Mouse (Mus musculus) frontal cortex, postnatal 36 days (tissue): ENCODE data around the gene P2rx3.

Experiments
- DNase-seq, 2 experiments: peaks; one replicate each; pipeline ENCODE4 v3.0.0; 2022; ENCODE audit warnings: low spot score in 2 of 2

The P2rx3 gene

DNA sequence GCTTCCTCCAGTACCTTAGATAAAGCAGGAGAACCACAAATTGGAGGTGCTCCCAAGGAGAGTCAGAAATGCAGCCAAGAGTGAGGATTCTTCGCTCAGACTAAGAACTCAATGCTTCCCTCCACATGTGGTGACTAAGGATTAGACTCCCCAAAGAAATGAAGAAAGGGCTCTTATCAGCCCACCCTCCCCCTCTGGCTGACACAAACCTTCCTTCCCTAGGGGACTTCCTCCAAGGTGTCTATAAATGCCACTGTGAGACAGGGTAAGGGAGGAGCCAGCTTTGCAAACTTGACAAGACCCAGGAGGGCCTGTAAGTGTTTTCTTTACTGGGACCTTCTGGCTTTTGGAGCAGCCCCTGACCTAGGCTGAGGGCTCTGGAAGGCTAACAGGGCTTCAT, 57.1 kb downstream of the P2rx3 start, which contains the start of gene Prg2:
Prg2 (plus strand) TSS at position 274 of the 400 bp plus-strand sequence.
- no peak for DNase-seq

- DNase-seq: no peak
Measured at GRCm38 (mm10) chr2:84975580-84975979, 61.7 kb downstream of the P2rx3 start.

DNA sequence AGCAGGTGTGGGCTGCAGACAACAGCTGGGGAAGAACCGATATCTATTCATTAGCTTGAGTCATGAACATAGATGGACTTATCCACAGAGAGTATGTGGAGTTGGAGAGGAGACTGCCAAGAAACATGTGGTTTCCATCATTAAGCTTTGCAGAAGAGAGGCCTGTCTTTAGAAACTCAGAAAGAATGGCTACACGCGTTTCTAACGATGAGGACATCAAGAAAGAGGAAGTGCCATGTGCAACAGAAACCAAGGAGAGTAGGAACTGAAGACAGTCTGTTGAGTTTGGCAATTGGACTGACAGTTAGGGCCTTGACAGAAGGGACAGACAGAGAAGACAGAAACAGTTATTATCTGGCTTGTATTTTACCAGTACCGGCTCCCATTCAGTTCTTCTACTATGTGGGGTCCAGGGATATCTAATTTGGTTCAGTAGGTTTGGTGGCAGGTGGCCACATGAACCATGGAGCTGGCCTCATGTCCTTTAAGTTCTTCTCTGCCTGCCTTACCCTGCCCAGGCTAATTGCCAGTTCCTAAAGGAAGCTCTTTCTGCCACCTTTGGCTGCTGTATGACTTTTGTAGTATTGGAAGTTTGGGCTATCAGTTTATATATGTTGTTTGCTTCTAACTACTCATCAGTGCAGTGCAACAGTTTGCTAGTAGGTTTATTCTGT, 69.8 kb downstream of the P2rx3 start:
- DNase-seq: no peak

GRCm38 (mm10) chr2:84964111-84964801, 73.0 kb downstream of the P2rx3 start:
- no peak for DNase-seq

DNA sequence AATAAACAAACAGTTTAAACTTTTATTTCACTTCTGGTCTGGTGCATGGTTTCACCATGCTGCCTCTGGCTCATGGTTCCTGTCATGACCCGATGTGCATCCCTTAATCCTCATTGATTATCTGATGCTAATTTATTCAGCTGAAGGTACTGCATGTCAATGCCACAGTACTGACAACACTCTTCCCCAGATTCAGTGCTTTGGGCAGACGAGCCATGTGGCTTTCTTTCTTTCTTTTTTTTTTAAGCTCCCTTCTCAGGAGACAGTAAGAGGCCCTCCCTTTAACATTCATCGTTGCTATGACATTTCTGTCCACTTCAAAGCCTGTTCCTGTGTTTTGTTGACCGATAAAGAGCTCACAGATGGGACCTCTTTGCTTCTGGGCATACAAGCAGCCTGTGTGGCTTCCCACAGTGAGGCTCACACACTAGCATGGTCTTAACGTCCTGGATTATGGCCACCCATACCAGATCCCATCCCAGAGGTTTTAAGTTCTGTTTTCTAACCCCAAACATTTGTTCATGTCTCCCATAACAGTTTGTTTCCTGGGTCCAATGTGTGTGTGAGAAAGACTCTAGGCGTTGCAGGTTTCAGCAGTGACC, 74.3 kb downstream of the P2rx3 start:
- DNase-seq: no peak

- no peak for DNase-seq
Measured at GRCm38 (mm10) chr2:84961901-84962300, 75.4 kb downstream of the P2rx3 start.

DNA sequence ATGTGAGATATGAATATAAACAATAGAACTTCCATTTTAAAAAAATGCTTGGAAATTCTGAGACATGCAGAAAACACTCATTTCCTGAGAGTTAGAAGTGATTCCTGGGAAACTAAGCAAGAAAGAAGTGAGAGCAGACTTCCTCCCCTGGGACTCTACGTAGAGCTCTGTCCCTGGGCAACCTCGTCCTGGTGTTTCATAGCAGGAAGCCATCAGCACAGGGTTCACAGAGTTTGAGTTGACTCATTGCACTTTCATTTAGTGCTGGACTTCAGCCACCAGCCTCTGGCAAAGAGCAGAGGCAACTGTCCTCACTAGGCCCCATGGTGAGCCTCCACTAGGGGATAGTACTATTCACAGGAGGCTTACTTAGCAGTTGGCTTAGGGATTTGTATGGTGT, 76.0 kb downstream of the P2rx3 start:
- no peak for DNase-seq

DNA sequence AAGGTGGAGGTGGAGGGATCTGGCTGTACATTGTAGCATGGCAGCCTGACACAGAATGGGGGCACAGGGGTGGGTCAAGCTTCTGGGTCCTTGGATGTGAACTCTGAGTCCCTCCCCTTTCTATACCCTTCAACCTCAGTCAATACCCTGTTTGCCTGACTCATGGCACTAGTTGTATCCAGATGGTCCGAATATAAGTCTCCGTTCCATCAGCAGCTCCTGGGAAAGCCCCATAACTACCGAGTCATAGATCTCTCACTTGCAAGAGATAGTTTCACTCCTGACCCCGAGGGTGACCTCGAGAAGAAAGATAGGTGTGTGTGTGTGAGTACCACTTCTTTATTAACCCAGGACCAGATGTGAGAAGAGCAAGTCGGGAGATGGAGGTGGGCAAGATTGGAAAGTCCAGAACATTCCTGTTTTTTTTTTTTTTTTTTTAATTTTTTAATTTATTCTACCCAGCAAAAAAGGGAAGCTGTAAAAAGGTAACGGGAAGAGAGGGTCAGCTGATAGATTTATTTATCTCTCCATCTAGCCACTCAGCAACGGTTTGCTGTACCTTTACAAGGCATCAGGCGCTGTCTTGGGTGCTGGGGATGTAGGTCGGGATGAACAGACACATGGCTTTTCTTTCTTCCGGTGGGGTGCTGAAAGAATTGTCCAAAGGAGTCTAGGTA, 78.5 kb downstream of the P2rx3 start:
- no peak for DNase-seq

- DNase-seq: peak; percentile 38 to 41
Measured at GRCm38 (mm10) chr2:84956274-84956673, 81.0 kb downstream of the P2rx3 start.

DNA sequence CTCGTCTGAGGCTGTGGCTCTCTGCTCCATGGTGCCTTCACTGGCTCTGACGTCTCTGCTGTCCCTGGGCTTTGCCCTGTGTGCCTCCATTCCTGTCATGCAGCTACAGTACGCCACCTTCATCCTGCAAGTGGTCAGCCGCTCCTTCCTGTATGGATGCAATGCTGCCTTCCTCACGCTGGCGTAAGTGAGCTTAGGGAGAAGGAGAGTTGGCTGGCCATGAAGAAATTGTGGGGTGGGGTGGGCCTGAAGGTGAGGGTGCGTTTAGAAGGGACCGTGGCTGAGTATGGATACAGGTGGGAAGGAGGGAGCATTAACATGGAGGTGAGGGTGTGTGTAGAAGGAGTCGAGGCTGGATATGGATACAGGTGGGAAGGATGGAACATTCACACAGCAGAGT, 81.8 kb downstream of the P2rx3 start:
- no peak for DNase-seq

- DNase-seq: no peak
Measured at GRCm38 (mm10) chr2:84952693-84953092, 84.6 kb downstream of the P2rx3 start.

DNA sequence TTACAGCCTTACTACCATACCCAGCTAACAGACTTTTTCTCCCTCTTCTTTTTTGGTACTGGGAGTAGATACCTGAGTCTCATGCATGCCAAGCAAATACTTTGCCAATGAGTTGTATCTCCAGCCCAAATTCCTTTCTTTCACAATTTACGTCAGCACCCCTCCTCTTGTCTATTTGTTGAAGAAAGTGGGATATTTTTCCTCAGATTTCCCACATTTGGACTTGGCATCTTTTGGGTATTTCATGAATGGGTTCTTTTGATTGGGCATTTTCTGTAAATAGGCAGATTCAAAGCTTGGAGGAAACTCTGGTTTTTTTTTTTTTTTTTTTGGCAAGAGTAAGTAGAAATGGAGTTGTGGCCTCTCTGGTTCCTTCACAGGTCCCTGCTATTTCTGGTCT, 85.0 kb downstream of the P2rx3 start:
- no peak for DNase-seq

DNA sequence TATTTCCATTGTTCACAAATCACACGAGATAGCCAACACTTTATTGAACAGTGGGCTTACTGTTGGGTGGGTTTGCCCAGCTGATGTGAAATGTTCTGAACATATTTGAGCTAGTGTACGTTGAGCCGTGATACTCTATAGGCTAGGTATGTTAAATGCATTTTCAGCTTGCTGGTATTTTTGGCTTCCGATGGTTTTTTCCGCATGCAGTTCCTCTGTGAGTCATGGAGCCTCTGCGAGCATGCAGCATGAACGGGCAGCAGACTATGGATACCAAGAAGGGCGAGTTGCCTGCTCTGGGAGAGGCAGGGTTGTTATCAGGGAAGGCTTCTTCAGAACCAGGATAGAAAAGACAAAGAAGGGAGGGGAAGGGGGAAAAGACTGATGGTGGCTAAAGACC, 86.2 kb downstream of the P2rx3 start:
- no peak for DNase-seq

- no peak for DNase-seq
Measured at GRCm38 (mm10) chr2:84948721-84949120, 88.5 kb downstream of the P2rx3 start.
